Comparison of ENCODE assay signal across 8 mouse cellular contexts in genomic region chr4:45184521-45185330, GRCm38 (mm10). TPM values are rescaled to one million over a fixed set of nuclear protein-coding genes. Genes with fewer than 3 reads are reported as not detected.
DNase-seq lines count a peak whose midpoint lies in the region; ATAC-seq and TF ChIP-seq lines count a peak whose summit lies in the region.

Frmpd1 (plus strand) TSS chr4:45184875.

- peaks cover 39% of the 10 kb centered on the region for H3K27me3 ChIP-seq in hindbrain, embryonic 12.5 days
- peaks cover 11% of the 10 kb centered on the region for H3K27me3 ChIP-seq in lung, postnatal 0 days (replicated peaks; ENCODE audit: insufficient read depth, low read length)

- no peaks in the 10 kb centered on the region for H3K36me3 ChIP-seq in hindbrain, embryonic 12.5 days
- no peaks in the 10 kb centered on the region for H3K36me3 ChIP-seq in lung, postnatal 0 days (ENCODE audit: insufficient read depth, low read length)

- H3K9ac ChIP-seq in hindbrain, embryonic 12.5 days, result peak within 1 kb of the TSS; percentile 67
- no peak within 1 kb of the TSS for H3K9ac ChIP-seq in lung, postnatal 0 days (replicated peaks; ENCODE audit: low read depth)

- TF ChIP-seq CTCF in lung, postnatal 0 days (IDR thresholded peaks at IDR 0.05), result no peak

- DNase-seq in T-cell, adult 2 months (ENCODE audit: low spot score), result peak; percentile 3
- DNase-seq in cerebellum, postnatal 10 days, result peak; percentile 64 to 73
- peak; percentile 20 to 21 for DNase-seq in frontal cortex, postnatal 25 days (ENCODE audit: low spot score in 2 of 2)
- peak; percentile 51 to 52 for DNase-seq in layer of hippocampus, postnatal 14 days (ENCODE audit: low spot score in 2 of 2)
- DNase-seq in lung, postnatal 0 days (ENCODE audit: low spot score), result peak; percentile 72
- peak; percentile 91 for DNase-seq in retina, postnatal 1 day
- DNase-seq in urinary bladder, postnatal 25 days (ENCODE audit: low spot score), result peak; percentile 52

- peak within 1 kb of the TSS; percentile 64 for H3K4me3 ChIP-seq in hindbrain, embryonic 12.5 days
- peak within 1 kb of the TSS; percentile 50 for H3K4me3 ChIP-seq in lung, postnatal 0 days (ENCODE audit: low read depth, low read length)

- H3K4me1 ChIP-seq in hindbrain, embryonic 12.5 days, result peaks cover 10% of the 10 kb centered on the region
- no peaks in the 10 kb centered on the region for H3K4me1 ChIP-seq in lung, postnatal 0 days (ENCODE audit: insufficient read depth, low read depth, low read length)

- ATAC-seq in hindbrain, embryonic 12.5 days (ENCODE audit: low FRiP score), result peak; percentile 89
- peak; percentile 91 for ATAC-seq in lung, postnatal 0 days

- WGBS in hindbrain, embryonic 12.5 days, result under 1% methylated on average over 64 of the region's 85 CpGs
- whole genome bisulfite sequencing in lung, postnatal 0 days, result under 1% methylated on average over 41 of the region's 85 CpGs

- H3K9me3 ChIP-seq in hindbrain, embryonic 12.5 days (replicated peaks), result no peaks in the 10 kb centered on the region
- no peaks in the 10 kb centered on the region for H3K9me3 ChIP-seq in lung, postnatal 0 days (ENCODE audit: low read length)

- peak within 1 kb of the TSS; percentile 30; the same call in 1 of the 2 replicates for H3K27ac ChIP-seq in hindbrain, embryonic 12.5 days
- H3K27ac ChIP-seq in lung, postnatal 0 days (ENCODE audit: low read length), result no peak within 1 kb of the TSS

- peak within 1 kb of the TSS; percentile 79 for H3K4me2 ChIP-seq in hindbrain, embryonic 12.5 days (replicated peaks)
- peak within 1 kb of the TSS; percentile 96 for H3K4me2 ChIP-seq in lung, postnatal 0 days (replicated peaks; ENCODE audit: low read depth, low read length)

- no peak for TF ChIP-seq EP300 in lung, postnatal 0 days (IDR thresholded peaks at IDR 0.05)

RNA-seq across cellular contexts. Expression of gene Frmpd1, which starts in this region (rescaled TPM):
- 2.0 and 2.5 TPM in 2 replicates for polyA plus RNA-seq in hindbrain, embryonic 12.5 days (2016; fragmentation: Nextera tagmentation; extraction: Ambion mirVana)
- total RNA-seq in layer of hippocampus, postnatal 14 days (2021), result 10 to 100 TPM; 20.7 to 24.3 TPM
- 0.30 and 0.52 TPM in 2 replicates for polyA plus RNA-seq in lung, postnatal 0 days (2015; fragmentation: Nextera tagmentation; extraction: Ambion mirVana)

Comparison
In these comparisons a context has a peak if more than half of its experiments do, and no peak if none do; other contexts are left out.
1. Peak in DNase-seq, ATAC-seq, H3K4me3 ChIP-seq and H3K4me2 ChIP-seq in lung, postnatal 0 days; RNA of the gene not detected or under 1 TPM.
2. DNase-seq: peak in every context shown above with its lines; median percentile 91 in retina, postnatal 1 day; 72 in lung, postnatal 0 days; 68 in cerebellum, postnatal 10 days; 52 in urinary bladder, postnatal 25 days; 52 in layer of hippocampus, postnatal 14 days; 20 in frontal cortex, postnatal 25 days; 3 in T-cell, adult 2 months.